Mouse (Mus musculus) megakaryocyte, embryonic 14.5 days (primary cell): ENCODE results near the gene Ski.

Source experiments
- FLI1 ChIP-seq: IDR thresholded peaks from 2 replicates; pipeline ENCODE4 v1.6.1; 2012; ENCODE audit warnings: low read length, inconsistent platforms, mixed read lengths
- GATA1 ChIP-seq: IDR thresholded peaks from 3 replicates; pipeline ENCODE4 v1.6.1; 2012; ENCODE audit warnings: mixed read lengths, low read length, inconsistent platforms, borderline replicate concordance

DNA sequence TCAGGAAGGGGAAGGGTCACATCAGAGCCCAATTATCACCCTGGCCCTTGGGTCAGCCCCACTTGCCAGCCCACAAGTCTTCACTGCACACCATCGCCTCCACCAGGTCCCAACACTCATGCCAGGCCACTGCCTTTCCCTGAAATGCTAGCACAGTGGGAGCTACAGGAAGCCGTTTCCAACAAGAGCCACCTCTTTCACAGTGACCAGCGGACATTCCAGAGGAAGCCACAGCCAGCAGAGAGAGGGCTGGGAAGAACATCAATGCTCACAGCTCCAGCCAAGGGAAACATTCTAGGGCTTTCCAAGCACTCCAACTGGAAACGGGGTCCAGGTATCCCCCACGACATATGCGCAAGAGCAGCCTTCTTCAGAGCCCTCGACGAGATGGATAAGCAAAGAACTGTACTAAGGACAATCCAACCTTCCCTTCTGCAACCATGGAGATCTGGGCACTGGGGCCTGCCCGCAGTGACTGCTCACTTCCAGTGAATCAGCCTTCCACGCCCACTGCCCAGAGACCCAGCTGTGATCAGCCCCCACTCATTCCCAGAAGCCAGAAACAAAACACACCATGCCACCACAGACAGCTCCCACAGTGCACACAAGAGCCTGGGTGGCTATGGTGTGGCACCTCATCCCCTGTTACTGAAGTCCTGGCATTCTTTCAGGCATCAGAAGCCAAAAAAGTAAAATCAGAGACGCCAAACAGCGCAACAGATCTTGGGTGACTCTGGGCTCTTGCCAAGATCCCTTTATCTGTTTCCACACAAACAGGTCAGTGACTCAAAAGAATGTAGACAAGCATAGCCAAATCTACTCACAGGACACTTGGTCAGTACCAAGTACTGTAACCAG lies 6.4 kb downstream of the Ski start:
- TF ChIP-seq FLI1 (no peak), GATA1 (no peak)
